Mouse (Mus musculus): ENCODE data around the gene Apba1.

GRCm38 (mm10) chr19:23946751-23947150 is 188.1 kb downstream of the Apba1 start:
- TF ChIP-seq CTCF (conservative IDR thresholded peaks at IDR 0.05; ENCODE audit: insufficient read depth, insufficient read length, low read depth, low read length) (no peak), POLR2A (IDR thresholded peaks at IDR 0.05; ENCODE audit: low read depth, low read length) (no peak)

All from kidney, adult 2 months (tissue).